Mouse (Mus musculus) neural tube, embryonic 12.5 days (tissue): ENCODE results near the gene Tbc1d9b. TPM values are rescaled to one million over a fixed set of nuclear protein-coding genes. Genes with fewer than 3 reads are reported as not detected.
A peak's percentile ranks its signal among the peaks of the same experiment; 100 is the strongest.
"Not testable (repeated sequence)": the region's sequence is repeated elsewhere in the genome, so short reads cannot be mapped to it uniquely, and the experiment has no call there.

ENCODE experiments used
- ATAC-seq: fragments of 200-750 bp; cut with Nextera tagmentation; 2 replicates; pipeline ENCODE4 v1.8.0; 2017; ENCODE audit warnings: low read depth, mild to moderate bottlenecking, moderate TSS enrichment, moderate library complexity; ENCODE audit not compliant: low FRiP score
- H3K27ac ChIP-seq: fragments of 300-500 bp; sonication (generic); 2 replicates; pipeline ENCODE4 v1.5.1; 2016
- H3K27me3 ChIP-seq: fragments of 300-500 bp; sonication (generic); replicated peaks from 2 replicates; pipeline ENCODE4 v1.6.1; 2016; ENCODE audit warnings: mild to moderate bottlenecking
- H3K36me3 ChIP-seq: fragments of 300-500 bp; sonication (generic); 2 replicates; pipeline ENCODE4 v1.6.1; 2016; ENCODE audit warnings: mild to moderate bottlenecking
- H3K4me1 ChIP-seq: fragments of 300-500 bp; sonication (generic); 2 replicates; pipeline ENCODE4 v1.6.1; 2016
- H3K4me2 ChIP-seq: fragments of 300-500 bp; sonication (generic); replicated peaks from 2 replicates; pipeline ENCODE4 v1.6.1; 2016; ENCODE audit warnings: mild to moderate bottlenecking
- H3K4me3 ChIP-seq: fragments of 300-500 bp; sonication (generic); 2 replicates; pipeline ENCODE4 v1.5.1; 2016
- H3K9ac ChIP-seq: fragments of 300-500 bp; sonication (generic); 2 replicates; pipeline ENCODE4 v1.6.1; 2016; ENCODE audit warnings: mild to moderate bottlenecking
- H3K9me3 ChIP-seq: fragments of 300-500 bp; sonication (generic); 2 replicates; pipeline ENCODE4 v1.6.1; 2016; ENCODE audit warnings: mild to moderate bottlenecking
- WGBS: fragments of 180-500 bp; shearing (Covaris S2); methylation state at CpG from one replicate; pipeline ENCODE4 v1.1.7; 2016; 5-methylcytosine and 5-hydroxymethylcytosine counted together
- polyA plus RNA-seq: library from polyadenylated mRNA; unstranded; fragments of >200 nt; fragmentation: Nextera tagmentation; extraction: Ambion mirVana; gene quantifications from 2 replicates; pipeline ENCODE4 v1.2.1, GENCODE M21; 2016

The Tbc1d9b gene
- 39.8 and 47.3 TPM in 2 replicates for polyA plus RNA-seq

- peak within 1 kb of the TSS; percentile 92 for H3K9ac ChIP-seq
- peaks cover 12% of the 10 kb centered on the region for H3K4me1 ChIP-seq
- H3K36me3 ChIP-seq: peaks cover 6% of the 10 kb centered on the region
- WGBS: under 1% methylated on average over 61 of the region's 77 CpGs
- H3K4me3 ChIP-seq: peak within 1 kb of the TSS; percentile 69
- H3K9me3 ChIP-seq: no peaks in the 10 kb centered on the region
- H3K27me3 ChIP-seq: no peaks in the 10 kb centered on the region
- peak within 1 kb of the TSS; percentile 71 for H3K27ac ChIP-seq
- peak; percentile 95 for ATAC-seq
- peak within 1 kb of the TSS; percentile 74 for H3K4me2 ChIP-seq
Observed at GRCm38 (mm10) chr11:50130811-50131766, at the start of gene Tbc1d9b. Gene Tbc1d9b (plus strand): TSS chr11:50131396.

GRCm38 (mm10) chr11:50086211-50086610 is 45.0 kb upstream of the Tbc1d9b start:
- WGBS: 94% methylated on average over 3 of the region's 3 CpGs
- H3K9me3 ChIP-seq: no peaks in the 10 kb centered on the region
- H3K27ac ChIP-seq: no peak overlapping the region
- no peaks in the 10 kb centered on the region for H3K27me3 ChIP-seq
- peaks cover 37% of the 10 kb centered on the region for H3K36me3 ChIP-seq
- ATAC-seq: no peak
- peaks cover 9% of the 10 kb centered on the region for H3K4me1 ChIP-seq
- H3K4me2 ChIP-seq: no peak overlapping the region
- H3K9ac ChIP-seq: no peak overlapping the region
- H3K4me3 ChIP-seq: no peak overlapping the region

GRCm38 (mm10) chr11:50089840-50090239 is 41.4 kb upstream of the Tbc1d9b start:
- Histone ChIP-seq H3K36me3 (peaks cover 54% of the 10 kb centered on the region), H3K9me3 (no peaks in the 10 kb centered on the region), H3K4me3 (no peak overlapping the region), H3K9ac (no peak overlapping the region), H3K27me3 (no peaks in the 10 kb centered on the region), H3K4me2 (no peak overlapping the region), H3K27ac (no peak overlapping the region), H3K4me1 (peaks cover 12% of the 10 kb centered on the region)
- no peak for ATAC-seq
- 93% methylated on average over 1 of the region's 1 CpGs for WGBS

GRCm38 (mm10) chr11:50090982-50091675 is 40.1 kb upstream of the Tbc1d9b start:
- H3K27ac ChIP-seq: no peak overlapping the region
- no peaks in the 10 kb centered on the region for H3K27me3 ChIP-seq
- no peak overlapping the region for H3K4me2 ChIP-seq
- WGBS: 57% methylated on average over 5 of the region's 5 CpGs
- no peak overlapping the region for H3K9ac ChIP-seq
- H3K4me1 ChIP-seq: peaks cover 12% of the 10 kb centered on the region
- ATAC-seq: no peak
- no peak overlapping the region for H3K4me3 ChIP-seq
- H3K36me3 ChIP-seq: peaks cover 65% of the 10 kb centered on the region
- no peaks in the 10 kb centered on the region for H3K9me3 ChIP-seq

DNA sequence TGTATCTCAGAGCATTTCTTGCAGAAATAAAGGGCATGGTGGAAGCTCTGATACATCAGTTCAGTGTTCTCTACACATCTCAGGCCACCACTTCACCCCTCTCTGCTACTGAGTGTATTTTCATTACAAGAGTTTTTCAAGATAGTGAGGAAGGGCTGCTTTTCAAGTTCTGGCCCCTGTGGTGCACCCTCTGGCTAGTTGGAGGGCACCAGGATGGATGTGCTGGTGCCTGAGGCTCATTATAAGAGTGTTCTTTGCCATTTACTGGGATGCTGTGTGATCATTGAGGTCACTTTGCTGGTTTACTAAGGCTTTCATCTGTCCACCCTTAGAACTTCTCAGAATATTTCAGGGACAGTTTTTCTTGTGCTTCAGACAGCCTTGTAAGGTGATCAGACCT is 39.5 kb upstream of the Tbc1d9b start:
- no peak overlapping the region for H3K27ac ChIP-seq
- no peak overlapping the region for H3K4me2 ChIP-seq

GRCm38 (mm10) chr11:50095661-50096060 is 35.5 kb upstream of the Tbc1d9b start:
- ATAC-seq: no peak
- Histone ChIP-seq H3K9ac (no peak overlapping the region), H3K4me1 (peaks cover 8% of the 10 kb centered on the region; the same call in 1 of the 2 replicates), H3K27me3 (no peaks in the 10 kb centered on the region), H3K4me2 (no peak overlapping the region), H3K36me3 (peaks cover 57% of the 10 kb centered on the region), H3K9me3 (no peaks in the 10 kb centered on the region), H3K4me3 (no peak overlapping the region), H3K27ac (no peak overlapping the region)
- 96% methylated on average over 9 of the region's 9 CpGs for WGBS

More for the DNA sequence above, 39.5 kb upstream of the Tbc1d9b start:
- no peak overlapping the region for H3K4me3 ChIP-seq
- no peaks in the 10 kb centered on the region for H3K27me3 ChIP-seq
- peaks cover 12% of the 10 kb centered on the region for H3K4me1 ChIP-seq
- no peaks in the 10 kb centered on the region for H3K9me3 ChIP-seq
- no peak overlapping the region for H3K9ac ChIP-seq
- peaks cover 64% of the 10 kb centered on the region for H3K36me3 ChIP-seq
- no peak for ATAC-seq

GRCm38 (mm10) chr11:50097091-50097490 is 34.1 kb upstream of the Tbc1d9b start:
- Histone ChIP-seq H3K36me3 (peaks cover 57% of the 10 kb centered on the region), H3K9ac (no peak overlapping the region), H3K4me1 (no peaks in the 10 kb centered on the region), H3K27ac (no peak overlapping the region), H3K9me3 (no peaks in the 10 kb centered on the region), H3K27me3 (no peaks in the 10 kb centered on the region), H3K4me2 (no peak overlapping the region), H3K4me3 (no peak overlapping the region)
- no peak for ATAC-seq
- 90% methylated on average over 6 of the region's 6 CpGs for WGBS

DNA sequence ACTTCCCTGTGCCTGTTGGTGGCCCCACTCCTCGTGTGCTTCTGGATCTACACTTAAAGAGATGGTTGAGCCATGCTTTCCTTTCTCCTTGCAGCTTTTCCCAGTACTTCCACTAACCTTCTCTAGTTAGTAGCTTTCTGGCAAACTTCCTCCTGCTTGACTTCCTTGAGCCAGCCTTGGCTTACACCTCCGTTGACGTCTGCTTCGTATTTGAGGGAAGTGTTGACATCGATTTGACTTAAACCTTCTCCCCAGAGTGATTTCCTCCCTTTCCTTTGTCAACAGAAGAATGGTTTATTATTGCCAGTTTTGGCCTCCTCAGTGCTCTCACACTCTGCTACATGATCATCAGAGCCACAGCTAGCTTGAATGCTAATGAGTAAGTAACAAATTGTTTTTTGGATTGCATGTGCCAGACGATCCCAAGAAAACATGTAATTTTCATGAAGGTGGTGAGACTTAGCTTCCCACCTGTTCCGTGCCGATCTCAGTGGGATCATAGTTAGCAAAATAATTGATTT is 32.2 kb upstream of the Tbc1d9b start:
- WGBS: 86% methylated on average over 8 of the region's 8 CpGs
- no peaks in the 10 kb centered on the region for H3K27me3 ChIP-seq

GRCm38 (mm10) chr11:50099692-50100091 is 31.5 kb upstream of the Tbc1d9b start:
- H3K4me2 ChIP-seq: no peak overlapping the region
- H3K4me3 ChIP-seq: no peak overlapping the region
- no peak overlapping the region for H3K9ac ChIP-seq
- no peaks in the 10 kb centered on the region for H3K27me3 ChIP-seq
- no peak for ATAC-seq
- 88% methylated on average over 2 of the region's 2 CpGs for WGBS
- peaks cover 51% of the 10 kb centered on the region for H3K36me3 ChIP-seq
- H3K4me1 ChIP-seq: no peaks in the 10 kb centered on the region
- H3K27ac ChIP-seq: no peak overlapping the region
- no peaks in the 10 kb centered on the region for H3K9me3 ChIP-seq

More for the DNA sequence above, 32.2 kb upstream of the Tbc1d9b start:
- Histone ChIP-seq H3K4me2 (no peak overlapping the region), H3K27ac (no peak overlapping the region), H3K4me3 (no peak overlapping the region), H3K9me3 (no peaks in the 10 kb centered on the region), H3K36me3 (peaks cover 51% of the 10 kb centered on the region), H3K9ac (no peak overlapping the region), H3K4me1 (no peaks in the 10 kb centered on the region)
- ATAC-seq: no peak

- Histone ChIP-seq H3K36me3 (peaks cover 40% of the 10 kb centered on the region), H3K9ac (no peak overlapping the region), H3K27ac (no peak overlapping the region), H3K4me3 (no peak overlapping the region), H3K4me1 (no peaks in the 10 kb centered on the region), H3K9me3 (no peaks in the 10 kb centered on the region), H3K27me3 (no peaks in the 10 kb centered on the region), H3K4me2 (no peak overlapping the region)
- 93% methylated on average over 2 of the region's 2 CpGs for WGBS
- ATAC-seq: no peak
Observed at GRCm38 (mm10) chr11:50100548-50101307, 30.5 kb upstream of the Tbc1d9b start.

GRCm38 (mm10) chr11:50101962-50102361 is 29.2 kb upstream of the Tbc1d9b start:
- not testable (repeated sequence) for H3K27ac ChIP-seq, H3K9ac ChIP-seq, H3K27me3 ChIP-seq, H3K4me3 ChIP-seq, ATAC-seq, H3K4me1 ChIP-seq, H3K9me3 ChIP-seq, H3K4me2 ChIP-seq
- WGBS: 95% methylated on average over 4 of the region's 4 CpGs
- peaks cover 34% of the 10 kb centered on the region for H3K36me3 ChIP-seq
